In genomic region chr2:178854012-178854411, GRCm38 (mm10) we compare ENCODE assay signal across 19 mouse cellular contexts.
"Had no signal": no experiment of that assay in that cellular context is flagged by ENCODE, and none has a peak within 500 bp of the region (broad histone marks: within the 10 kb centered on the region; RNA-seq: fewer than 3 reads in every experiment).

No protein-coding gene starts in this region.

- H3K36me3 ChIP-seq: midbrain, embryonic 10.5 days; midbrain, embryonic 12.5 days; neural tube, embryonic 13.5 days; neural tube, embryonic 15.5 days had no signal

- H3K4me2 ChIP-seq: lung, embryonic 14.5 days; midbrain, embryonic 12.5 days; neural tube, embryonic 13.5 days; neural tube, embryonic 15.5 days had no signal

- H3K4me1 ChIP-seq: neural tube, embryonic 13.5 days; neural tube, embryonic 15.5 days had no signal

- DNase-seq: lung, adult 18-20 months; lung, embryonic 14.5 days; lung, postnatal 10 days; lung, postnatal 4 days; midbrain, embryonic 14.5 days; retina, postnatal 1 day; right cerebral cortex, adult 18-20 months; right cerebral cortex, postnatal 25 days; right cerebral cortex, postnatal 4 days; spleen, adult 18-20 months; thymus, adult 18-20 months; thymus, postnatal 14 days; thymus, postnatal 36 days had no signal

- ATAC-seq: midbrain, embryonic 16.5 days had no signal

- H3K27me3 ChIP-seq: neural tube, embryonic 13.5 days; neural tube, embryonic 15.5 days had no signal

- H3K27ac ChIP-seq: midbrain, embryonic 12.5 days; neural tube, embryonic 15.5 days had no signal

- H3K9ac ChIP-seq: lung, embryonic 14.5 days; midbrain, embryonic 12.5 days; neural tube, embryonic 13.5 days; neural tube, embryonic 15.5 days had no signal

- H3K4me3 ChIP-seq: midbrain, embryonic 10.5 days; midbrain, embryonic 12.5 days; myocyte; neural tube, embryonic 13.5 days; neural tube, embryonic 15.5 days had no signal

- H3K9me3 ChIP-seq: midbrain, embryonic 10.5 days; midbrain, embryonic 12.5 days; neural tube, embryonic 13.5 days; neural tube, embryonic 15.5 days had no signal
